25 mouse cellular contexts compared by ENCODE assay signal in the genomic region with DNA sequence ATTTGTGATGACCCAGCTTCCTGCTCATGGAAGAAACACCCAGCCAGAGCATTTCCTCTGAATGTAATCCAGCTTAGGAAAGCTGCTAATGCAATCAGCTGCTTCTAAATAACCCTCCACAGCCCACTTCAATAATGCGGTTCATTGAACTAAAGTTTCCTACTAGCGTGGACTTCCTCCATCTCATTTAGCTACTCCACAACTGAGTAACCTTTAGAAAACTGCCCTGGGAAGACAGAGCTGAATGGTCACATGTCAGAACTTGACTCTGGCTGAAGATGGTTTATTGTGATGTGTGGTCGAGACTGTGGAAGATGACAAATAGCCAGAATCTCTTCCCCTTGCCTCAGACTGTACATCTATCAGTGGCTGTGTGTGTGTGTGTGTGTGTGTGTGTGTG. TPM values are rescaled to one million over a fixed set of nuclear protein-coding genes. Genes with fewer than 3 reads are reported as not detected.
DNase-seq lines count a peak whose midpoint lies in the region; ATAC-seq and TF ChIP-seq lines count a peak whose summit lies in the region.
"Had no signal": no experiment of that assay in that cellular context is flagged by ENCODE, and none has a peak within 500 bp of the region (broad histone marks: within the 10 kb centered on the region; RNA-seq: fewer than 3 reads in every experiment).

No protein-coding gene starts in this region.

- H3K27me3 ChIP-seq in heart, embryonic 12.5 days (replicated peaks), result no peaks in the 10 kb centered on the region
- no peaks in the 10 kb centered on the region for H3K27me3 ChIP-seq in stomach, postnatal 0 days (ENCODE audit: control insufficient read depth, insufficient read depth, low read length)
- H3K27me3 ChIP-seq in forebrain, embryonic 12.5 days, result no peaks in the 10 kb centered on the region
- H3K27me3 ChIP-seq: liver, embryonic 13.5 days; midbrain, embryonic 12.5 days had no signal

- ATAC-seq in heart, embryonic 12.5 days (ENCODE audit: insufficient number of reproducible peaks, low FRiP score), result no peak
- ATAC-seq in stomach, postnatal 0 days (ENCODE audit: low FRiP score, low TSS enrichment), result no peak
- no peak for ATAC-seq in forebrain, embryonic 12.5 days (ENCODE audit: low FRiP score)
- ATAC-seq: forebrain, embryonic 16.5 days had no signal

- no peak overlapping the region for H3K27ac ChIP-seq in heart, embryonic 12.5 days (ENCODE audit: poor library complexity, severe bottlenecking)
- peak overlapping the region; percentile 25; the same call in 1 of the 2 replicates for H3K27ac ChIP-seq in stomach, postnatal 0 days (replicated peaks)
- H3K27ac ChIP-seq in forebrain, embryonic 12.5 days, result no peak overlapping the region
- H3K27ac ChIP-seq: liver, embryonic 13.5 days; midbrain, embryonic 12.5 days had no signal

- no peak overlapping the region for H3K4me3 ChIP-seq in heart, embryonic 12.5 days
- H3K4me3 ChIP-seq in stomach, postnatal 0 days (ENCODE audit: low read depth, low read length), result no peak overlapping the region
- H3K4me3 ChIP-seq in forebrain, embryonic 12.5 days (replicated peaks), result no peak overlapping the region
- H3K4me3 ChIP-seq: erythroblast, embryonic 14.5 days; liver, embryonic 13.5 days; midbrain, embryonic 12.5 days; myocyte had no signal

- H3K36me3 ChIP-seq in heart, embryonic 12.5 days, result no peaks in the 10 kb centered on the region
- no peaks in the 10 kb centered on the region for H3K36me3 ChIP-seq in stomach, postnatal 0 days (ENCODE audit: control insufficient read depth, insufficient read depth, low read length)
- no peaks in the 10 kb centered on the region for H3K36me3 ChIP-seq in forebrain, embryonic 12.5 days (replicated peaks)
- H3K36me3 ChIP-seq: liver, embryonic 13.5 days; midbrain, embryonic 12.5 days had no signal

- no peak for TF ChIP-seq EP300 in stomach, postnatal 0 days (optimal IDR thresholded peaks at IDR 0.05)

- peak; percentile 97 for DNase-seq in heart, adult 11 months
- DNase-seq in retina, postnatal 1 day, result peak; percentile 36
- DNase-seq in retina, embryonic 14.5 days (ENCODE audit: low spot score), result no peak
- peak; percentile 11 for DNase-seq in heart, postnatal 4 days
- DNase-seq in stomach, postnatal 0 days (ENCODE audit: low spot score), result no peak
- DNase-seq in kidney, postnatal 25 days, result no peak
- DNase-seq: adrenal gland, postnatal 10 days; B cell, adult 2 months; cerebellum, adult 9-11 months; gastrocnemius, postnatal 36 days; layer of hippocampus, adult 9-11 months; liver, embryonic 13.5 days; lung, postnatal 14 days; right cerebral cortex, postnatal 14 days; thymus, adult 18-20 months had no signal

- WGBS in heart, embryonic 12.5 days, result 81% methylated on average over 3 of the region's 3 CpGs
- WGBS in stomach, postnatal 0 days, result 60% methylated on average over 3 of the region's 3 CpGs
- 73% methylated on average over 3 of the region's 3 CpGs for WGBS in forebrain, embryonic 12.5 days

- H3K9me3 ChIP-seq in heart, embryonic 12.5 days (replicated peaks), result no peaks in the 10 kb centered on the region
- no peaks in the 10 kb centered on the region for H3K9me3 ChIP-seq in stomach, postnatal 0 days (ENCODE audit: control insufficient read depth, low read length)
- H3K9me3 ChIP-seq in forebrain, embryonic 12.5 days, result no peaks in the 10 kb centered on the region
- H3K9me3 ChIP-seq: liver, embryonic 13.5 days; midbrain, embryonic 12.5 days had no signal

- H3K9ac ChIP-seq in heart, embryonic 12.5 days, result no peak overlapping the region
- H3K9ac ChIP-seq in stomach, postnatal 0 days (ENCODE audit: low read length), result no peak overlapping the region
- no peak overlapping the region for H3K9ac ChIP-seq in forebrain, embryonic 12.5 days
- H3K9ac ChIP-seq: liver, embryonic 13.5 days; midbrain, embryonic 12.5 days had no signal

- TF ChIP-seq CTCF in stomach, postnatal 0 days (IDR thresholded peaks at IDR 0.05; ENCODE audit: low read depth), result no peak

- no peak overlapping the region for H3K4me2 ChIP-seq in heart, embryonic 12.5 days
- H3K4me2 ChIP-seq in stomach, postnatal 0 days (replicated peaks; ENCODE audit: low read depth), result no peak overlapping the region
- H3K4me2 ChIP-seq in forebrain, embryonic 12.5 days, result no peak overlapping the region
- H3K4me2 ChIP-seq: liver, embryonic 13.5 days; midbrain, embryonic 12.5 days had no signal

- H3K4me1 ChIP-seq in heart, embryonic 12.5 days (replicated peaks), result no peaks in the 10 kb centered on the region
- no peaks in the 10 kb centered on the region for H3K4me1 ChIP-seq in stomach, postnatal 0 days (replicated peaks; ENCODE audit: control insufficient read depth, insufficient read depth)
- no peaks in the 10 kb centered on the region; the same call in 1 of the 2 replicates for H3K4me1 ChIP-seq in forebrain, embryonic 12.5 days
- H3K4me1 ChIP-seq: liver, embryonic 13.5 days; midbrain, embryonic 12.5 days had no signal

RNA-seq across cellular contexts. Expression of a gene that starts 12.4 kb away (rescaled TPM):
- polyA plus RNA-seq in heart, embryonic 12.5 days (2016; fragmentation: Nextera tagmentation; extraction: Ambion mirVana), result not detected in 2 replicates
- total RNA-seq in heart, postnatal 4 days (2021), result not detected
- not detected in 2 replicates for polyA plus RNA-seq in stomach, postnatal 0 days (2015; fragmentation: Nextera tagmentation; extraction: Ambion mirVana)
- polyA plus RNA-seq in forebrain, embryonic 12.5 days (2016; fragmentation: Nextera tagmentation; extraction: Ambion mirVana), result not detected in 2 replicates
- total RNA-seq: left cerebral cortex, postnatal 25 days; MEL had no signal
- polyA plus RNA-seq: erythroblast, embryonic 14.5 days; forebrain, embryonic 16.5 days; intestine, embryonic 14.5 days; kidney, embryonic 16.5 days; liver, embryonic 13.5 days; midbrain, embryonic 12.5 days; myocyte had no signal

Comparison
In these comparisons a context has a peak if more than half of its experiments do, and no peak if none do; other contexts are left out.
1. DNase-seq: peak in heart, adult 11 months (single experiment), retina, postnatal 1 day (single experiment) and heart, postnatal 4 days (single experiment); none in retina, embryonic 14.5 days (single experiment), stomach, postnatal 0 days (single experiment) and kidney, postnatal 25 days (0 of 2).